In genomic region chr8:70797081-70798070, GRCm38 (mm10) we compare ENCODE assay signal across 8 mouse cellular contexts. TPM values are rescaled to one million over a fixed set of nuclear protein-coding genes. Genes with fewer than 3 reads are reported as not detected.
DNase-seq lines count a peak whose midpoint lies in the region; ATAC-seq and TF ChIP-seq lines count a peak whose summit lies in the region.

No protein-coding gene starts in this region.

- WGBS in hindbrain, embryonic 13.5 days = under 1% methylated on average over 52 of the region's 57 CpGs

- CTCF ChIA-PET in Patski (lab: Charles Lee) = interaction anchor here (0.9 kb wide), 1 partner anchor 35 kb away, joined by 3 read pairs; no protein-coding TSS in a partner anchor

- POLR2A ChIA-PET in Patski (lab: Charles Lee) = no interaction called here

- H3K9ac ChIP-seq in hindbrain, embryonic 13.5 days = peak overlapping the region; percentile 75

- no peak for TF ChIP-seq CTCF in Patski (IDR thresholded peaks at IDR 0.05)

- no peaks in the 10 kb centered on the region for H3K9me3 ChIP-seq in hindbrain, embryonic 13.5 days

- peak overlapping the region; percentile 87 for H3K4me2 ChIP-seq in hindbrain, embryonic 13.5 days

- peak; percentile 68 for DNase-seq in Patski (ENCODE audit: low read depth, low spot score)
- peak; percentile 84 to 91 for DNase-seq in cerebellum, postnatal 10 days
- DNase-seq in frontal cortex, postnatal 10 days (ENCODE audit: low spot score in 2 of 2) = peak; percentile 86 to 91
- peak; percentile 71 to 76 for DNase-seq in layer of hippocampus, postnatal 25 days (ENCODE audit: extremely low spot score in 1 of 2, low spot score in 1 of 2)
- DNase-seq in lung, postnatal 25 days (ENCODE audit: low spot score) = peak; percentile 92
- DNase-seq in retina, postnatal 1 day = peak; percentile 94
- DNase-seq in urinary bladder, adult 2 months (ENCODE audit: low spot score) = peak; percentile 70

- H3K4me1 ChIP-seq in hindbrain, embryonic 13.5 days (replicated peaks) = peaks cover 42% of the 10 kb centered on the region

- peak; percentile 67 for ATAC-seq in Patski
- ATAC-seq in hindbrain, embryonic 13.5 days (ENCODE audit: low FRiP score) = peak; percentile 82

- peak overlapping the region; percentile 53 for H3K4me3 ChIP-seq in hindbrain, embryonic 13.5 days

- in situ Hi-C loops in Patski (cut with MboI; ENCODE audit: low pct_unique_long_range_greater_than_20kb) = no loop called here

- no peaks in the 10 kb centered on the region for H3K36me3 ChIP-seq in hindbrain, embryonic 13.5 days

- peak overlapping the region; percentile 48; the same call in 1 of the 2 replicates for H3K27ac ChIP-seq in hindbrain, embryonic 13.5 days

- H3K27me3 ChIP-seq in Patski = no peaks in the 10 kb centered on the region
- peaks cover 47% of the 10 kb centered on the region for H3K27me3 ChIP-seq in hindbrain, embryonic 13.5 days

RNA-seq across cellular contexts. Expression of gene Mast3, which starts 7.5 kb away (rescaled TPM):
- 30.4 TPM for polyA plus RNA-seq in Patski (2021)
- 16.4 and 17.4 TPM in 2 replicates for polyA plus RNA-seq in hindbrain, embryonic 13.5 days (2015; fragmentation: Nextera tagmentation; extraction: Ambion mirVana)
- 100 to 1,000 TPM; 411 to 437 TPM for total RNA-seq in layer of hippocampus, postnatal 25 days (2021)
- 19.5 and 19.7 TPM in 2 replicates for polyA plus RNA-seq in urinary bladder, adult 2 months (2012; rRNA removed)

RNA-seq across cellular contexts. Expression of gene Il12rb1, which starts 10.9 kb away (rescaled TPM):
- 0.80 TPM for polyA plus RNA-seq in Patski (2021)
- 0.08 and 0.13 TPM in 2 replicates for polyA plus RNA-seq in hindbrain, embryonic 13.5 days (2015; fragmentation: Nextera tagmentation; extraction: Ambion mirVana)
- 1 to 10 TPM in 1 of 2 experiments, under 1 TPM in 1; 0.94 to 1.4 TPM for total RNA-seq in layer of hippocampus, postnatal 25 days (2021)
- polyA plus RNA-seq in urinary bladder, adult 2 months (2012; rRNA removed) = 0.58 and 0.94 TPM in 2 replicates

RNA-seq across cellular contexts. Expression of gene Pik3r2, which starts 20.9 kb away (rescaled TPM):
- 110 TPM for polyA plus RNA-seq in Patski (2021)
- polyA plus RNA-seq in hindbrain, embryonic 13.5 days (2015; fragmentation: Nextera tagmentation; extraction: Ambion mirVana) = 90.0 and 94.1 TPM in 2 replicates
- 100 to 1,000 TPM; 154 to 159 TPM for total RNA-seq in layer of hippocampus, postnatal 25 days (2021)
- 57.3 and 66.0 TPM in 2 replicates for polyA plus RNA-seq in urinary bladder, adult 2 months (2012; rRNA removed)

RNA-seq across cellular contexts. Expression of gene Mpv17l2, which starts 36.6 kb away (rescaled TPM):
- polyA plus RNA-seq in Patski (2021) = 85.2 TPM
- polyA plus RNA-seq in hindbrain, embryonic 13.5 days (2015; fragmentation: Nextera tagmentation; extraction: Ambion mirVana) = 40.8 and 44.5 TPM in 2 replicates
- total RNA-seq in layer of hippocampus, postnatal 25 days (2021) = 10 to 100 TPM; 41.7 to 42.2 TPM
- polyA plus RNA-seq in urinary bladder, adult 2 months (2012; rRNA removed) = 38.2 and 41.9 TPM in 2 replicates

RNA-seq across cellular contexts. Expression of gene Arrdc2, which starts 42.1 kb away (rescaled TPM):
- 6.8 TPM for polyA plus RNA-seq in Patski (2021)
- 7.6 and 8.1 TPM in 2 replicates for polyA plus RNA-seq in hindbrain, embryonic 13.5 days (2015; fragmentation: Nextera tagmentation; extraction: Ambion mirVana)
- 10 to 100 TPM; 15.0 to 18.7 TPM for total RNA-seq in layer of hippocampus, postnatal 25 days (2021)
- polyA plus RNA-seq in urinary bladder, adult 2 months (2012; rRNA removed) = 20.4 and 27.4 TPM in 2 replicates

Comparison
In these comparisons a context has a peak if more than half of its experiments do, and no peak if none do; other contexts are left out.
1. Peak in every context shown above with its lines: DNase-seq, ATAC-seq, H3K4me3 ChIP-seq and H3K27ac ChIP-seq.